Mouse (Mus musculus) cerebellum, adult 2 months (tissue): ENCODE measurements around the gene Mical3.

ENCODE experiments used
- CTCF ChIP-seq: fragments of 200-500 bp; IDR thresholded peaks from 2 replicates; pipeline ENCODE4 v1.5.1; 2011; ENCODE audit warnings: low read depth, mild to moderate bottlenecking, control low read depth, low read length, moderate library complexity, borderline replicate concordance; ENCODE audit not compliant: insufficient read depth
- POLR2A ChIP-seq: fragments of 200-500 bp; IDR thresholded peaks from 2 replicates; pipeline ENCODE4 v1.6.1; 2011; ENCODE audit warnings: low read length, control low read depth, borderline replicate concordance; ENCODE audit not compliant: insufficient read depth

DNA sequence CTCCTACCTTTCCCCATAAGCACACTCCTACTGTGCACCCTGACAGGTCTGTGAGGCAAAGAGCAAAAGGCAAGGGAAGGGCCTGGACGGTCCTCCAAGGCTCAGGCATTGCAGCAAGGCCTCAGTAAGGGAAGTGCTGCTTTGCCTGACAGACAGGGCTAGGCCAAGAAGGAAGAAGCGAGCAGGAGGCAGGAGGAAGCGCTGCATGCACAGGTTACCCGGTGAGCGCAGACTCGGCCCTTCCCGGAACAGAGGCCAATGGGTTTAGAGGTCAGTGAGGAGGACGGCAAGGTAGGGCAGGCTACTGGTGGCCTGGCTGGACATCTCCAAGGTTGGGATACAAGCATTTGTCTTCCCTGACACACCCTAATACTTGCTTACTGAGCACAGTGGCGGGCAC, 44.6 kb downstream of the Mical3 start:
- TF ChIP-seq CTCF, result no peak
- no peak for TF ChIP-seq POLR2A
